Mouse (Mus musculus) testis, adult 2 months (tissue): ENCODE measurements at regions not wholly inside any gene's neighbourhood (a gene's known extent, or its start where the extent isn't known, plus 50 kb on each side); places are given as distances from the start of the nearest gene placed in this dataset.

Experiments
- CTCF ChIP-seq: fragments of 200-500 bp; IDR thresholded peaks from 2 replicates; pipeline ENCODE4 v1.5.1; 2012; ENCODE audit warnings: low read depth, mild to moderate bottlenecking, inconsistent platforms, low read length, moderate library complexity; ENCODE audit not compliant: control insufficient read depth, insufficient read depth, insufficient replicate concordance
- POLR2A ChIP-seq: fragments of 200-500 bp; IDR thresholded peaks from 2 replicates; pipeline ENCODE4 v1.6.1; 2012; ENCODE audit warnings: low read depth, mild to moderate bottlenecking, inconsistent platforms, low read length, moderate library complexity; ENCODE audit not compliant: control insufficient read depth

GRCm38 (mm10) chr1:158052644-158053043, 303.5 kb downstream of the Brinp2 start:
- TF ChIP-seq POLR2A (no peak), CTCF (no peak)
